Mouse (Mus musculus) CH12.LX (cell line): ENCODE measurements around the gene Pla2g10. TPM values are rescaled to one million over a fixed set of nuclear protein-coding genes. Genes with fewer than 3 reads are reported as not detected.
"Not testable (repeated sequence)": the region's sequence is repeated elsewhere in the genome, so short reads cannot be mapped to it uniquely, and the experiment has no call there.

Experiments
- DNase-seq: peaks from one replicate; pipeline ENCODE4 v3.0.0-alpha.2; 2013; ENCODE audit errors: extremely low read depth
- H3K27ac ChIP-seq: 2 replicates; pipeline ENCODE4 v1.5.1; 2012; ENCODE audit warnings: low read depth, mild to moderate bottlenecking, control low read depth, moderate library complexity; ENCODE audit not compliant: insufficient read depth
- H3K27me3 ChIP-seq: replicated peaks from 2 replicates; pipeline ENCODE3; 2012; ENCODE audit warnings: inconsistent platforms
- H3K36me3 ChIP-seq, 2 experiments: replicated peaks in 1 of 2; 2 replicates each; pipeline versions ENCODE3 to v1.6.1; 2012; ENCODE audit warnings: inconsistent platforms in 1 of 2, low read length in 1 of 2, mild to moderate bottlenecking in 1 of 2, mixed read lengths in 1 of 2, moderate library complexity in 1 of 2; ENCODE audit not compliant: control insufficient read depth in 1 of 2, insufficient read depth in 1 of 2
- H3K4me1 ChIP-seq, 2 experiments: 2 replicates each; pipeline ENCODE4 v1.6.1; 2012; ENCODE audit warnings: inconsistent platforms in 1 of 2, moderate library complexity in 1 of 2; ENCODE audit not compliant: insufficient read depth in 2 of 2, control insufficient read depth in 1 of 2
- H3K4me2 ChIP-seq: 2 replicates; pipeline ENCODE4 v1.6.1; 2012; ENCODE audit warnings: low read depth, mild to moderate bottlenecking, control low read depth; ENCODE audit not compliant: poor library complexity, insufficient read depth, severe bottlenecking
- H3K4me3 ChIP-seq, 3 experiments: fragments of 150-350 bp in 1 of 3; sonication (generic) in 1 of 3; replicated peaks in 1 of 3; 2 replicates each; pipeline versions ENCODE3 to v1.5.1; 2011 to 2012; ENCODE audit warnings: low read depth in 2 of 3, low read length in 2 of 3, mild to moderate bottlenecking in 2 of 3, moderate library complexity in 2 of 3, control low read depth in 1 of 3, improper control_type of control experiment in 1 of 3, inconsistent platforms in 1 of 3, mixed read lengths in 1 of 3; ENCODE audit not compliant: poor library complexity in 1 of 3
- H3K79me2 ChIP-seq: replicated peaks from 2 replicates; pipeline ENCODE4 v1.6.1; 2012; ENCODE audit warnings: mild to moderate bottlenecking, moderate library complexity; ENCODE audit not compliant: control insufficient read depth, poor library complexity, insufficient read depth, severe bottlenecking; ENCODE audit errors: extremely low read depth
- H3K9ac ChIP-seq: 2 replicates; pipeline ENCODE4 v1.6.1; 2012; ENCODE audit warnings: low read depth, mild to moderate bottlenecking, control low read depth, moderate library complexity; ENCODE audit not compliant: insufficient read depth
- H3K9me3 ChIP-seq: replicated peaks from 2 replicates; pipeline ENCODE3; 2012; ENCODE audit warnings: low read length, inconsistent platforms, mixed read lengths
- CTCF ChIP-seq, 2 experiments: IDR thresholded peaks in 1 of 2; conservative IDR thresholded peaks in 1 of 2; 2 replicates each; pipeline ENCODE4 v1.5.1; 2011 to 2012; ENCODE audit warnings: low read depth in 2 of 2, low read length in 2 of 2, improper control_type of control experiment in 1 of 2, inconsistent platforms in 1 of 2, mild to moderate bottlenecking in 1 of 2, moderate library complexity in 1 of 2
- IRF4 ChIP-seq: IDR thresholded peaks from 2 replicates; pipeline ENCODE4 v1.6.1; 2014; ENCODE audit warnings: low read depth, mild to moderate bottlenecking, inconsistent platforms, low read length, improper control_type of control experiment
- JUND ChIP-seq: conservative IDR thresholded peaks from 2 replicates; pipeline ENCODE4 v1.6.1; 2011; ENCODE audit warnings: low read depth, low read length, improper control_type of control experiment
- KAT2A ChIP-seq: IDR thresholded peaks from 2 replicates; pipeline ENCODE4 v1.6.1; 2012; ENCODE audit warnings: low read length, improper control_type of control experiment, inconsistent platforms; ENCODE audit not compliant: insufficient replicate concordance
- MAX ChIP-seq: IDR thresholded peaks from 2 replicates; pipeline ENCODE4 v1.6.1; 2011; ENCODE audit warnings: low read length, improper control_type of control experiment
- MYC ChIP-seq: IDR thresholded peaks from 2 replicates; pipeline ENCODE4 v1.6.1; 2011; ENCODE audit warnings: low read depth, mild to moderate bottlenecking, improper control_type of control experiment, low read length
- NELFE ChIP-seq: IDR thresholded peaks from 2 replicates; pipeline ENCODE4 v1.6.1; 2011; ENCODE audit warnings: low read depth, low read length, improper control_type of control experiment
- PAX5 ChIP-seq: IDR thresholded peaks from 2 replicates; pipeline ENCODE4 v1.6.1; 2012; ENCODE audit warnings: low read length, inconsistent platforms, mixed read lengths
- POLR2A ChIP-seq: IDR thresholded peaks from 2 replicates; pipeline ENCODE4 v1.6.1; 2011; ENCODE audit warnings: low read depth, mild to moderate bottlenecking, improper control_type of control experiment, low read length
- POLR2AphosphoS2 ChIP-seq: IDR thresholded peaks from 2 replicates; pipeline ENCODE4 v1.6.1; 2011; ENCODE audit warnings: low read depth, low read length, improper control_type of control experiment
- SMC3 ChIP-seq: IDR thresholded peaks from 2 replicates; pipeline ENCODE4 v1.6.1; 2011; ENCODE audit warnings: low read depth, low read length, improper control_type of control experiment
- UBTF ChIP-seq: IDR thresholded peaks from 2 replicates; pipeline ENCODE4 v1.6.1; 2012; ENCODE audit warnings: low read depth, mild to moderate bottlenecking, inconsistent platforms, low read length, improper control_type of control experiment, moderate library complexity
- USF1 ChIP-seq: IDR thresholded peaks from 2 replicates; pipeline ENCODE4 v1.6.1; 2014; ENCODE audit warnings: low read depth, mild to moderate bottlenecking, inconsistent platforms, low read length, improper control_type of control experiment
- USF2 ChIP-seq: conservative IDR thresholded peaks from 2 replicates; pipeline ENCODE4 v1.6.1; 2011; ENCODE audit warnings: low read depth, low read length, improper control_type of control experiment
- ZC3H11A ChIP-seq: IDR thresholded peaks from 2 replicates; pipeline ENCODE4 v1.6.1; 2012; ENCODE audit warnings: low read depth, mild to moderate bottlenecking, inconsistent platforms, low read length, improper control_type of control experiment
- ZNF384 ChIP-seq: IDR thresholded peaks from 2 replicates; pipeline ENCODE4 v1.6.1; 2012; ENCODE audit warnings: low read depth, low read length, improper control_type of control experiment, inconsistent platforms
- dilution Hi-C: fragments of 300-500 bp; cut with MboI; formaldehyde crosslinking; loops from 2 replicates; pipeline ENCODE4 v1.14.3; 2020; ENCODE audit warnings: low sequenced_read_pairs; ENCODE audit not compliant: extremely low pct_unique_long_range_greater_than_20kb, extremely low pct_ligation_motif_present
- in situ Hi-C: fragments of 300-500 bp; cut with MboI; formaldehyde crosslinking; loops from 3 replicates; pipeline ENCODE4 v1.14.3; 2019; ENCODE audit warnings: low sequenced_read_pairs, low pct_ligation_motif_present, low pct_unique_long_range_greater_than_20kb, mixed read lengths
- polyA plus RNA-seq: library from polyadenylated mRNA; unstranded; fragments of >175 nt; gene quantifications from 2 replicates; pipeline ENCODE4 v1.2.1, GENCODE M21; 2012; ENCODE audit warnings: low read depth; ENCODE audit not compliant: insufficient read length
- total RNA-seq, 2 experiments: library from RNA; depleted of rRNA; stranded (reverse); fragments of 300-350 nt in 1 of 2; fragments of >200 nt in 1 of 2; gene quantifications; 2 replicates each; pipeline ENCODE4 v1.2.3; 2012 to 2014

The Pla2g10 gene
- total and polyA plus RNA-seq, 3 experiments, result not detected

DNA sequence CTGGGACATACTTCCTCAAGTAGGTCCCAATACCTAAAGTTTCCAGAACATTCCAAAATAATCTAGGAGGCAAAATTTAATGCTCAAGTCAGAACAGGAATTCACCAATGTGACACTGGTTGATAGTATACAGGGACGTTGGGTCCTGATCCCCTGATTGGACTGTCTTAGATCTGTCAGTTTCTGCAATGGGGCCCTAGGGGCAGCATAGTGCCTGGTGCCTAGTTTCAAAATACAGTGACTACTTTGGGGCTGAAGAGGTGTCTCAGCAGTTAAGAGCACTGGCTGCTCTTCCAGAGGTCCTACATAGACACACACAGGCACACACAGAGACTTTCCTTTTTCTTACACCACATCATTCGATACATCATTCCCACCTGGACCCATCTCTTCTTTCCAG is 10.1 kb upstream of the Pla2g10 start:
- peaks cover 3 to 19% of the 10 kb centered on the region in 2 experiments for H3K4me1 ChIP-seq
- H3K4me2 ChIP-seq, result no peak overlapping the region
- in situ Hi-C loops (loop anchor here (25.0 kb wide), 1 partner anchor 304 kb away; no protein-coding TSS in a partner anchor), dilution Hi-C loops (no loop called here)
- no peak overlapping the region for H3K4me3 ChIP-seq
- H3K27ac ChIP-seq, result no peak overlapping the region
- H3K9ac ChIP-seq, result no peak overlapping the region
- TF ChIP-seq CTCF (conservative IDR thresholded peaks at IDR 0.05 in 1 of 2, IDR thresholded peaks at IDR 0.05 in 1 of 2; ENCODE audit: low read depth in 2 of 2, low read length in 2 of 2) (peak in 1 of 2 experiments; percentile 38; a peak in 2 of 4 replicates), USF1 (no peak), NELFE (no peak), POLR2A (no peak), JUND (no peak), POLR2AphosphoS2 (no peak), MYC (no peak)
- H3K27me3 ChIP-seq, result peaks cover 1% of the 10 kb centered on the region
- no peaks in the 10 kb centered on the region for H3K36me3 ChIP-seq
- no peaks in the 10 kb centered on the region for H3K9me3 ChIP-seq
- peak; percentile 15 for DNase-seq
- H3K79me2 ChIP-seq, result no peaks in the 10 kb centered on the region

DNA sequence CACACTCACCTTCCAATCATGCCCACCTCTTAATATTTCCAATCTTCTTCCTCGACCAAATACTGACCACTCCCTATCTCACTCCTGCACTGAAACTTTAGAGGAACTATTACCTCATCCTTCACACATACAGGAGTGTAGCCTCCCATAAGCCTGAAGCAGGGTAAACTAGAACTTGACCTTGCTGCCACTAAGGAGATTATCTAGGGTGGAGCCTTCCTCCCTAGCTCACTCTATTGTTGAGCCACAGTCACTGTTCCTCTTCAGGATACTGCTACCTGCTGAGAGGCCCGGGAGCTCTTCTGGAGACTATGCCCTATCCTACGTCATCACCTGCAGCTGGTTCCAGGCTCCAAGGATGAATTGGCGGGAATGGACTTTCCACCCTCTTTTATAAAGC is 8.3 kb upstream of the Pla2g10 start:
- H3K79me2 ChIP-seq, DNase-seq, H3K9ac ChIP-seq, H3K27me3 ChIP-seq, H3K36me3 ChIP-seq, dilution Hi-C loops, H3K4me3 ChIP-seq, H3K9me3 ChIP-seq, H3K4me2 ChIP-seq, H3K27ac ChIP-seq: not testable (repeated sequence)
- H3K4me1 ChIP-seq, result peaks cover 3 to 19% of the 10 kb centered on the region in 2 experiments
- in situ Hi-C loops, result loop anchor here (10.0 to 25.0 kb wide), 2 partner anchors 204 to 302 kb away; no protein-coding TSS in a partner anchor

DNA sequence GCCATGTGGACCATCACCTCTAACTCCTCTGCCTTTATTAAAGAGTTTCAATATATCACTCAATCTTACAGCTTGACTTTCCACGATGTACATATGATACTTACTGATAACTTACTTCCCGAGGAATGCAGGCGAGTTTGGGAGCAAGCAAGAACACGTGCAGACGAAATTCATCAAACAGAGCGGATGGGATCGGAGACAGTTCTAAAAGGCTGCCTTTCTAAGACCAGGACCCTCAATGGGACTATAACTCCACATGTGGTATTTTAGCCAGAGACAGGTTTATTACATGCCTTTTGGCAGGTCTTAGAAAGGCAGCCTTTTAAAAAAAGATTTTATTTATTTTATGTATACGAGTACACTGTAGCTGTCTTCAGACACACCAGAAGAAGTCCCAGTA is 5.2 kb upstream of the Pla2g10 start:
- DNase-seq, result no peak
- no peaks in the 10 kb centered on the region for H3K9me3 ChIP-seq
- no peaks in the 10 kb centered on the region for H3K36me3 ChIP-seq
- H3K4me3 ChIP-seq, result no peak overlapping the region
- no peak overlapping the region for H3K4me2 ChIP-seq
- no peaks in the 10 kb centered on the region for H3K79me2 ChIP-seq
- in situ Hi-C loops, result loop anchor here (10.0 to 25.0 kb wide), 2 partner anchors 201 to 299 kb away; no protein-coding TSS in a partner anchor
- peaks cover 11% of the 10 kb centered on the region for H3K27me3 ChIP-seq
- H3K4me1 ChIP-seq, result peaks cover 2 to 3% of the 10 kb centered on the region in 2 experiments; a peak in 1 of 4 replicates
- no peak overlapping the region for H3K9ac ChIP-seq
- dilution Hi-C loops, result no loop called here
- TF ChIP-seq ZC3H11A (no peak), PAX5 (no peak), UBTF (no peak), KAT2A (no peak), SMC3 (no peak), ZNF384 (no peak), USF2 (no peak), MAX (no peak), IRF4 (no peak)
- H3K27ac ChIP-seq, result no peak overlapping the region
